Mouse (Mus musculus): ENCODE measurements around the gene Kcnmb1.

Kcnmb1 gene

GRCm38 (mm10) chr11:33962688-33963407 lies at the start of gene Kcnmb1:
Gene Kcnmb1, plus strand, starts transcription at chr11:33963013.
- peak in 1 of 2 experiments; percentile 41 for DNase-seq

GRCm38 (mm10) chr11:33913061-33913460 lies 49.8 kb upstream of the Kcnmb1 start:
- DNase-seq = no peak

- no peak for DNase-seq
Measured at GRCm38 (mm10) chr11:33914216-33914615, 48.6 kb upstream of the Kcnmb1 start.

GRCm38 (mm10) chr11:33917574-33917973 lies 45.2 kb upstream of the Kcnmb1 start:
- peak in 1 of 2 experiments; percentile 73 for DNase-seq

- DNase-seq = no peak
Measured at GRCm38 (mm10) chr11:33918424-33918823, 44.4 kb upstream of the Kcnmb1 start.

GRCm38 (mm10) chr11:33919826-33920225 lies 43.0 kb upstream of the Kcnmb1 start:
- DNase-seq = no peak

GRCm38 (mm10) chr11:33921451-33921850 lies 41.4 kb upstream of the Kcnmb1 start:
- peak; percentile 21 to 50 for DNase-seq

- no peak for DNase-seq
Measured at GRCm38 (mm10) chr11:33923031-33923430, 39.8 kb upstream of the Kcnmb1 start.

GRCm38 (mm10) chr11:33925778-33926177 lies 37.0 kb upstream of the Kcnmb1 start:
- DNase-seq = no peak

GRCm38 (mm10) chr11:33926551-33926950 lies 36.3 kb upstream of the Kcnmb1 start:
- DNase-seq = peak; percentile 31 to 65

GRCm38 (mm10) chr11:33927321-33927720 lies 35.5 kb upstream of the Kcnmb1 start:
- no peak for DNase-seq

GRCm38 (mm10) chr11:33927836-33928235 lies 35.0 kb upstream of the Kcnmb1 start:
- no peak for DNase-seq

- peak in 1 of 2 experiments; percentile 71 for DNase-seq
Measured at GRCm38 (mm10) chr11:33928658-33929057, 34.2 kb upstream of the Kcnmb1 start.

- no peak for DNase-seq
Measured at GRCm38 (mm10) chr11:33929412-33929811, 33.4 kb upstream of the Kcnmb1 start.

- peak; percentile 60 to 66 for DNase-seq
Measured at GRCm38 (mm10) chr11:33931836-33932385, 30.9 kb upstream of the Kcnmb1 start.

GRCm38 (mm10) chr11:33932386-33933111 lies 30.3 kb upstream of the Kcnmb1 start:
- peak in 1 of 2 experiments; percentile 6 for DNase-seq

GRCm38 (mm10) chr11:33934286-33934685 lies 28.5 kb upstream of the Kcnmb1 start:
- no peak for DNase-seq

- no peak for DNase-seq
Measured at GRCm38 (mm10) chr11:33937641-33938040, 25.2 kb upstream of the Kcnmb1 start.

GRCm38 (mm10) chr11:33938561-33939274 lies 24.1 kb upstream of the Kcnmb1 start:
- DNase-seq = no peak

- no peak for DNase-seq
Measured at GRCm38 (mm10) chr11:33939456-33940113, 23.2 kb upstream of the Kcnmb1 start.

GRCm38 (mm10) chr11:33943565-33943964 lies 19.2 kb upstream of the Kcnmb1 start:
- no peak for DNase-seq

GRCm38 (mm10) chr11:33944067-33944785 lies 18.6 kb upstream of the Kcnmb1 start:
- no peak for DNase-seq

All from kidney, postnatal 25 days (tissue).